Mouse (Mus musculus) kidney, postnatal 0 days (tissue): Measurements from ENCODE around the gene Bsph1. TPM values are rescaled to one million over a fixed set of nuclear protein-coding genes. Genes with fewer than 3 reads are reported as not detected.
"Not testable (repeated sequence)": the region's sequence is repeated elsewhere in the genome, so short reads cannot be mapped to it uniquely, and the experiment has no call there.

ENCODE experiments used
- ATAC-seq: fragments of 200-750 bp; cut with Nextera tagmentation; replicated peaks from 2 replicates; pipeline ENCODE4 v1.8.0; 2017; ENCODE audit warnings: low read depth, moderate number of reproducible peaks, moderate TSS enrichment, moderate library complexity; ENCODE audit not compliant: low FRiP score
- DNase-seq: peaks from one replicate; pipeline ENCODE4 v3.0.0-alpha.2; 2016; ENCODE audit warnings: low spot score
- H3K27ac ChIP-seq: fragments of 300-500 bp; sonication (generic); 2 replicates; pipeline ENCODE4 v1.5.1; 2014; ENCODE audit warnings: mild to moderate bottlenecking
- H3K27me3 ChIP-seq: fragments of 300-500 bp; sonication (generic); 2 replicates; pipeline ENCODE4 v1.6.1; 2014; ENCODE audit warnings: low read length, mixed read lengths; ENCODE audit not compliant: insufficient read depth
- H3K36me3 ChIP-seq: fragments of 300-500 bp; sonication (generic); 2 replicates; pipeline ENCODE4 v1.6.1; 2014; ENCODE audit warnings: low read length, mixed read lengths; ENCODE audit not compliant: insufficient read depth
- H3K4me1 ChIP-seq: fragments of 300-500 bp; sonication (generic); replicated peaks from 2 replicates; pipeline ENCODE4 v1.6.1; 2014; ENCODE audit warnings: antibody characterized with exemption, low read length, mixed read lengths; ENCODE audit not compliant: insufficient read depth
- H3K4me2 ChIP-seq: fragments of 300-500 bp; sonication (generic); 2 replicates; pipeline ENCODE4 v1.6.1; 2014; ENCODE audit warnings: mild to moderate bottlenecking, low read length, moderate library complexity, mixed read lengths
- H3K4me3 ChIP-seq: fragments of 300-500 bp; sonication (generic); replicated peaks from 2 replicates; pipeline ENCODE4 v1.5.1; 2014; ENCODE audit warnings: low read depth, low read length
- H3K9ac ChIP-seq: fragments of 300-500 bp; sonication (generic); 2 replicates; pipeline ENCODE4 v1.6.1; 2014; ENCODE audit warnings: low read depth, low read length
- H3K9me3 ChIP-seq: fragments of 300-500 bp; sonication (generic); replicated peaks from 2 replicates; pipeline ENCODE4 v1.6.1; 2016; ENCODE audit warnings: low read length, inconsistent platforms, mixed read lengths
- CTCF ChIP-seq: IDR thresholded peaks from 2 replicates; pipeline ENCODE4 v1.5.1; 2016; ENCODE audit warnings: antibody characterized with exemption, low read depth, mild to moderate bottlenecking, moderate library complexity
- WGBS: fragments of 180-500 bp; shearing (Covaris S2); extraction: QIAGEN DNeasy Blood & Tissue Kit; methylation state at CpG from one replicate; pipeline ENCODE4 v1.1.7; 2014; 5-methylcytosine and 5-hydroxymethylcytosine counted together
- polyA plus RNA-seq: library from polyadenylated mRNA; unstranded; fragments of >200 nt; fragmentation: Nextera tagmentation; extraction: Ambion mirVana; gene quantifications from 2 replicates; pipeline ENCODE4 v1.2.1, GENCODE M21; 2015

Gene Bsph1
- polyA plus RNA-seq, result not detected in 2 replicates

DNA sequence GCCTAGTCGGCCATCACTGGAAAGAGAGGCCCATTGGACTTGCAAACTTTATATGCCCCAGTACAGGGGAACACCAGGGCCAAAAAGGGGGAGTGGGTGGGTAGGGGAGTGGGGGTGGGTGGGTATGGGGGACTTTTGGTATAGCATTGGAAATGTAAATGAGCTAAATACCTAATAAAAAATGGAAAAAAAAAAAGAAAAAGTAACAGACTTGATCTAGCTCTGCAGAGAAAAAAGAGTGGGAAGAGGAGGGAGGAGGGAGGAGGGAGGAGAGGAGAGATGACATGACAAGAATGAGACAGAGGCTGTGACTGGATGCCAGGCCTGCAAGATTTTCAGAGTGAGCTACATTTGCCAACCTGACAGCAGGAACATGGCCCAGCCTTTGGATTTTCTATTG, at the start of gene Bsph1:
Gene Bsph1, plus strand, starts transcription at position 301 of the 400 bp plus-strand sequence.
- not testable (repeated sequence) for H3K4me3 ChIP-seq, H3K27me3 ChIP-seq, H3K9ac ChIP-seq, H3K36me3 ChIP-seq, H3K9me3 ChIP-seq, H3K27ac ChIP-seq, H3K4me2 ChIP-seq, H3K4me1 ChIP-seq, ATAC-seq, DNase-seq
- 70% methylated on average over 1 of the region's 1 CpGs for WGBS

DNA sequence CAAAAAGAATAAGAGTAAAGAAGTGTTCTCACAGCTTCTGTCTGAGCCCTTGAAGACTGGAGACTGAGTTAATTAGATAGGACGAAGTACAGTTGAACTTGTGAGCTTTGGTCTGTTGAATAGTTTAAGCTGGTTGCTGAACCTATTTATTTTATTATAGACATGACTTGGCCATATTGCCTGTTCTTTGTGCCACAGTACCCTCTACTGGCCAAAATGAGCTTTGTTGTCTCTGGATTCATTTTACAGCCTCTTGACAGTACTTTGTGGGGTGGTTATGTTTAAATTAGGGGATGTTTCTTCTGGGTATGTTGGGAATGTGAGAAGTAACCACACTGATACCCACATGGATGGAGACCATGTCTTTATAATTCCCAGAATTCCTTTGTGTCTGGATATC, 60.9 kb downstream of the Bsph1 start:
- H3K27me3 ChIP-seq, result no peaks in the 10 kb centered on the region
- H3K9ac ChIP-seq, result no peak overlapping the region
- peak; percentile 44; the same call in 1 of the 2 replicates for TF ChIP-seq CTCF
- 70% methylated on average over 1 of the region's 1 CpGs for WGBS
- H3K36me3 ChIP-seq, result no peaks in the 10 kb centered on the region
- no peak overlapping the region for H3K27ac ChIP-seq
- H3K9me3 ChIP-seq, result no peaks in the 10 kb centered on the region
- ATAC-seq (no peak), DNase-seq (no peak)
- H3K4me3 ChIP-seq, result no peak overlapping the region
- H3K4me1 ChIP-seq, result no peaks in the 10 kb centered on the region
- no peak overlapping the region for H3K4me2 ChIP-seq

Other genes with a start within 250 kb of the Bsph1 start
- gene Vmn1r89, start 237.8 kb upstream of the Bsph1 start, polyA plus RNA-seq, result not detected in 2 replicates
- gene Lig1, start 173.6 kb upstream of the Bsph1 start, polyA plus RNA-seq, result 49.8 and 61.7 TPM in 2 replicates
- 5.0 and 5.1 TPM in 2 replicates for gene Zswim9, start 172.1 kb upstream of the Bsph1 start, polyA plus RNA-seq
- 0.12 and 0.17 TPM in 2 replicates for gene Pla2g4c, start 126.2 kb upstream of the Bsph1 start, polyA plus RNA-seq
- not detected in 2 replicates for gene Cabp5, start 52.7 kb upstream of the Bsph1 start, polyA plus RNA-seq
- not detected in 2 replicates for gene Bsph2, start 120.2 kb downstream of the Bsph1 start, polyA plus RNA-seq
- not detected in 2 replicates for gene Sult2a5, start 173.1 kb downstream of the Bsph1 start, polyA plus RNA-seq